Mouse (Mus musculus): ENCODE results near the gene Hps4. TPM values are rescaled to one million over a fixed set of nuclear protein-coding genes. Genes with fewer than 3 reads are reported as not detected.
"Not testable (repeated sequence)": the region's sequence is repeated elsewhere in the genome, so short reads cannot be mapped to it uniquely, and the experiment has no call there.

The Hps4 gene
- polyA plus RNA-seq, 1 experiment from 2014 or later, result 15.3 TPM

DNA sequence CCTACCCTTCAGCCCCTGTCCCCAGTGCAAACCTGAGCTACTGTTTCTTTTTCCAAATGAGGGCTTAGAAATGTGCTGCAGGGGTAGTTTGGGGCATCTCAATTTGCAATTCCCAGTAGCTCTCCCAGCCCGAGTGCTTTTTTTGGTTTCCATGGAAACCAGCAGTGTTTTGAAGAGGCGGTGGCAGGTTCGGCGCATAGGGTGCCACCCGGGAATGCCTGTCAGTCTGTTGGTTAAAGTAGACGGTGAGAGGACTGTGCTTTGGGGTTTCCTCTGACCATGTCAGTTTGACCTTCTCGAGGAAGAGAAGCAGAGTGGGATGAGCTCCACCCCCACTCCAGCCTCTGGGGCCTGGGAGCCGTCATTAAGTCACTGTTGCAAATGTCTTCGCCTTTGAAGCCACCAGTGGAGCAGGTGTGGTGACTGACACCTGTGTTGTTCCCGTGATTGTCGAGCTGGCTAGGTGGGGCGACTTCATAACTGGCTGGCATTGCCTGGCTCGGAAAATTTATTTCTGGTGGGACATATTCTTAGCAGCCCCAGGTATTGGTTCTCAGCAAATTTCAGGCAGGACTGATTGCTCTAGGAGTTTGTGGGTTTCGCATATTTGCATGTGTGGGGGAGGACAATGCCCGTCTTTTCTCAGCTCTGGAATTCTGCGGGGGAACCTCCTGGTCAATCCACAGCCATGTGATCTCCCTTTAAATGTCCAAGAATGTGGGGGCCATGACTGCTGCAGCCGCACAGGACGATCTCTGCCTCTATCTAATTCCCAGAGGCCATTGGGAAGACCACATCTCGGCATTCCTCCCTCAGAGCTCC is 68.8 kb downstream of the Hps4 start:
- Histone ChIP-seq H3K9ac (ENCODE audit: low read length) (no peak overlapping the region), H3K27me3 (ENCODE audit: control insufficient read depth, insufficient read depth, low read length) (no peaks in the 10 kb centered on the region), H3K36me3 (ENCODE audit: control insufficient read depth, insufficient read depth, low read length) (no peaks in the 10 kb centered on the region), H3K27ac (replicated peaks) (no peak overlapping the region), H3K9me3 (ENCODE audit: control insufficient read depth, low read length) (0 out of 2 replicates have a peak, but pooled peaks cover 2% of the 10 kb centered on the region), H3K4me3 (ENCODE audit: low read depth, low read length) (no peak overlapping the region), H3K4me1 (replicated peaks; ENCODE audit: control insufficient read depth, insufficient read depth) (no peaks in the 10 kb centered on the region), H3K4me2 (replicated peaks; ENCODE audit: low read depth) (no peak overlapping the region)
- no peak for DNase-seq (ENCODE audit: low spot score)
- TF ChIP-seq CTCF (IDR thresholded peaks at IDR 0.05; ENCODE audit: low read depth) (no peak), EP300 (optimal IDR thresholded peaks at IDR 0.05) (no peak)
- no peak for ATAC-seq (ENCODE audit: low FRiP score, low TSS enrichment)
- WGBS, result 11% methylated on average over 19 of the region's 19 CpGs

GRCm38 (mm10) chr5:112412781-112413180 is 69.9 kb downstream of the Hps4 start:
- not testable (repeated sequence) for H3K27me3 ChIP-seq (ENCODE audit: control insufficient read depth, insufficient read depth, low read length); H3K9ac ChIP-seq (ENCODE audit: low read length); H3K9me3 ChIP-seq (ENCODE audit: control insufficient read depth, low read length); ATAC-seq (ENCODE audit: low FRiP score, low TSS enrichment); H3K4me1 ChIP-seq (replicated peaks; ENCODE audit: control insufficient read depth, insufficient read depth); H3K36me3 ChIP-seq (ENCODE audit: control insufficient read depth, insufficient read depth, low read length); H3K27ac ChIP-seq (replicated peaks); DNase-seq (ENCODE audit: low spot score); H3K4me3 ChIP-seq (ENCODE audit: low read depth, low read length); H3K4me2 ChIP-seq (replicated peaks; ENCODE audit: low read depth)
- WGBS, result 76% methylated on average over 4 of the region's 4 CpGs

GRCm38 (mm10) chr5:112416673-112417072 is 73.8 kb downstream of the Hps4 start:
- Histone ChIP-seq H3K9ac (ENCODE audit: low read length) (no peak overlapping the region), H3K27ac (replicated peaks) (no peak overlapping the region), H3K4me2 (replicated peaks; ENCODE audit: low read depth) (no peak overlapping the region), H3K9me3 (ENCODE audit: control insufficient read depth, low read length) (0 out of 2 replicates have a peak, but pooled peaks cover 2% of the 10 kb centered on the region), H3K27me3 (ENCODE audit: control insufficient read depth, insufficient read depth, low read length) (no peaks in the 10 kb centered on the region), H3K4me1 (replicated peaks; ENCODE audit: control insufficient read depth, insufficient read depth) (no peaks in the 10 kb centered on the region), H3K4me3 (ENCODE audit: low read depth, low read length) (no peak overlapping the region), H3K36me3 (ENCODE audit: control insufficient read depth, insufficient read depth, low read length) (no peaks in the 10 kb centered on the region)
- no peak for TF ChIP-seq EP300 (optimal IDR thresholded peaks at IDR 0.05)
- TF ChIP-seq CTCF (IDR thresholded peaks at IDR 0.05; ENCODE audit: low read depth), result no peak
- 54% methylated on average over 5 of the region's 5 CpGs for WGBS
- DNase-seq (ENCODE audit: low spot score) (no peak), ATAC-seq (ENCODE audit: low FRiP score, low TSS enrichment) (no peak)

DNA sequence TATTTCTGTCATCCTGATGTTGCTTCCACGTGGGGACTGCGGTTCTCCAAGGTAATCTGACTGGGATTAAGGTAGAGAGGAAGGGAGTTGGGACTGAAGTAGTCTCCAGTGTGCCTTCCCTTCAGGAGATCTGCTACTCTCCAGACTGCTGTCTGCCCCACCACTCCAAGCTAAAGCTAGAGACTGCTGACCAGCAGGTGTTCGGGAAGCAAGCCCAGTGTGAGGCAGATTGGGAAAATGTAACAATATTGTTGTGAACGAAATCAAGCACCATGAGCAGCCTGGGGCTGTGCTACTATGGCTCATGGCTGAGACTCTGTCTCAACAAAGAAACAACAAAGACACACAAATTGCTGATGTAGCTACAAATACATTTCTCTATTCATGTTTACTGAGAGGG is 75.1 kb downstream of the Hps4 start:
- WGBS, result 51% methylated on average over 4 of the region's 4 CpGs
- no peak for ATAC-seq (ENCODE audit: low FRiP score, low TSS enrichment)
- Histone ChIP-seq H3K27me3 (ENCODE audit: control insufficient read depth, insufficient read depth, low read length) (no peaks in the 10 kb centered on the region), H3K27ac (replicated peaks) (no peak overlapping the region), H3K9me3 (ENCODE audit: control insufficient read depth, low read length) (0 out of 2 replicates have a peak, but pooled peaks cover 2% of the 10 kb centered on the region), H3K4me1 (replicated peaks; ENCODE audit: control insufficient read depth, insufficient read depth) (no peaks in the 10 kb centered on the region), H3K4me3 (ENCODE audit: low read depth, low read length) (no peak overlapping the region), H3K9ac (ENCODE audit: low read length) (no peak overlapping the region), H3K36me3 (ENCODE audit: control insufficient read depth, insufficient read depth, low read length) (no peaks in the 10 kb centered on the region), H3K4me2 (replicated peaks; ENCODE audit: low read depth) (no peak overlapping the region)
- no peak for DNase-seq (ENCODE audit: low spot score)
- TF ChIP-seq CTCF (IDR thresholded peaks at IDR 0.05; ENCODE audit: low read depth), result no peak
- TF ChIP-seq EP300 (optimal IDR thresholded peaks at IDR 0.05), result no peak

GRCm38 (mm10) chr5:112419535-112419934 is 76.7 kb downstream of the Hps4 start:
- TF ChIP-seq CTCF (IDR thresholded peaks at IDR 0.05; ENCODE audit: low read depth), result no peak
- no peak for TF ChIP-seq EP300 (optimal IDR thresholded peaks at IDR 0.05)
- DNase-seq (ENCODE audit: low spot score), result no peak

GRCm38 (mm10) chr5:112426635-112427034 is 83.8 kb downstream of the Hps4 start:
- H3K9me3 ChIP-seq (ENCODE audit: control insufficient read depth, low read length), result no peaks in the 10 kb centered on the region
- H3K36me3 ChIP-seq (ENCODE audit: control insufficient read depth, insufficient read depth, low read length), result no peaks in the 10 kb centered on the region
- TF ChIP-seq CTCF (IDR thresholded peaks at IDR 0.05; ENCODE audit: low read depth) (no peak), EP300 (optimal IDR thresholded peaks at IDR 0.05) (no peak)
- H3K9ac ChIP-seq (ENCODE audit: low read length), result no peak overlapping the region
- no peak for ATAC-seq (ENCODE audit: low FRiP score, low TSS enrichment)
- H3K4me1 ChIP-seq (replicated peaks; ENCODE audit: control insufficient read depth, insufficient read depth), result no peaks in the 10 kb centered on the region
- no peak overlapping the region for H3K4me3 ChIP-seq (ENCODE audit: low read depth, low read length)
- DNase-seq (ENCODE audit: low spot score), result no peak
- 84% methylated on average over 7 of the region's 7 CpGs for WGBS
- no peak overlapping the region for H3K4me2 ChIP-seq (replicated peaks; ENCODE audit: low read depth)
- no peak overlapping the region for H3K27ac ChIP-seq (replicated peaks)
- H3K27me3 ChIP-seq (ENCODE audit: control insufficient read depth, insufficient read depth, low read length), result no peaks in the 10 kb centered on the region

More at GRCm38 (mm10) chr5:112419535-112419934, 76.7 kb downstream of the Hps4 start:
- H3K36me3 ChIP-seq (ENCODE audit: control insufficient read depth, insufficient read depth, low read length), result no peaks in the 10 kb centered on the region
- H3K9ac ChIP-seq (ENCODE audit: low read length), result no peak overlapping the region
- no peaks in the 10 kb centered on the region for H3K27me3 ChIP-seq (ENCODE audit: control insufficient read depth, insufficient read depth, low read length)
- H3K4me3 ChIP-seq (ENCODE audit: low read depth, low read length), result no peak overlapping the region
- peak; percentile 47; the same call in 1 of the 2 replicates for ATAC-seq (ENCODE audit: low FRiP score, low TSS enrichment)
- no peaks in the 10 kb centered on the region for H3K9me3 ChIP-seq (ENCODE audit: control insufficient read depth, low read length)
- 40% methylated on average over 12 of the region's 12 CpGs for WGBS
- H3K4me2 ChIP-seq (replicated peaks; ENCODE audit: low read depth), result no peak overlapping the region
- no peak overlapping the region for H3K27ac ChIP-seq (replicated peaks)
- H3K4me1 ChIP-seq (replicated peaks; ENCODE audit: control insufficient read depth, insufficient read depth), result no peaks in the 10 kb centered on the region

Measured in stomach, postnatal 0 days (tissue).